Mouse (Mus musculus) neural tube, embryonic 11.5 days (tissue): Measurements from ENCODE around the gene Akap4. TPM values are rescaled to one million over a fixed set of nuclear protein-coding genes. Genes with fewer than 3 reads are reported as not detected.

Experiments
- ATAC-seq: fragments of 200-750 bp; cut with Nextera tagmentation; 2 replicates; pipeline ENCODE4 v1.8.0; 2017; ENCODE audit warnings: moderate number of reproducible peaks, mild to moderate bottlenecking, moderate TSS enrichment, moderate library complexity; ENCODE audit not compliant: insufficient read depth, low FRiP score, low TSS enrichment
- DNase-seq: peaks from one replicate; pipeline ENCODE4 v3.0.0-alpha.2; 2015; ENCODE audit warnings: low spot score
- H3K27ac ChIP-seq: fragments of 300-500 bp; sonication (generic); 2 replicates; pipeline ENCODE4 v1.5.1; 2014; ENCODE audit warnings: low read depth, mild to moderate bottlenecking, low read length
- H3K27me3 ChIP-seq: fragments of 300-500 bp; sonication (generic); 2 replicates; pipeline ENCODE4 v1.6.1; 2014; ENCODE audit warnings: mild to moderate bottlenecking, low read length, mixed read lengths; ENCODE audit not compliant: control insufficient read depth, insufficient read depth
- H3K36me3 ChIP-seq: fragments of 300-500 bp; sonication (generic); 2 replicates; pipeline ENCODE4 v1.6.1; 2014; ENCODE audit warnings: mild to moderate bottlenecking, low read length, moderate library complexity, mixed read lengths; ENCODE audit not compliant: control insufficient read depth, insufficient read depth
- H3K4me1 ChIP-seq: fragments of 300-500 bp; sonication (generic); 2 replicates; pipeline ENCODE4 v1.6.1; 2014; ENCODE audit warnings: low read length, mixed read lengths; ENCODE audit not compliant: control insufficient read depth, insufficient read depth
- H3K4me2 ChIP-seq: fragments of 300-500 bp; sonication (generic); 2 replicates; pipeline ENCODE4 v1.6.1; 2014; ENCODE audit warnings: low read depth, mild to moderate bottlenecking, moderate library complexity
- H3K4me3 ChIP-seq: fragments of 300-500 bp; sonication (generic); 2 replicates; pipeline ENCODE4 v1.5.1; 2014; ENCODE audit warnings: low read depth, low read length
- H3K9ac ChIP-seq: fragments of 300-500 bp; sonication (generic); 2 replicates; pipeline ENCODE4 v1.6.1; 2014; ENCODE audit warnings: mild to moderate bottlenecking, low read length
- H3K9me3 ChIP-seq: fragments of 300-500 bp; sonication (generic); 2 replicates; pipeline ENCODE4 v1.6.1; 2016; ENCODE audit warnings: low read length; ENCODE audit not compliant: control insufficient read depth
- WGBS: fragments of 180-500 bp; shearing (Covaris S2); extraction: QIAGEN DNeasy Blood & Tissue Kit; methylation state at CpG from one replicate; pipeline ENCODE4 v1.1.7; 2014; 5-methylcytosine and 5-hydroxymethylcytosine counted together
- polyA plus RNA-seq: library from polyadenylated mRNA; unstranded; fragments of >200 nt; fragmentation: Nextera tagmentation; extraction: Ambion mirVana; gene quantifications from 2 replicates; pipeline ENCODE4 v1.2.1, GENCODE M21; 2014

The Akap4 gene
- not detected in 2 replicates for polyA plus RNA-seq

- no peaks in the 10 kb centered on the region for H3K36me3 ChIP-seq
- DNase-seq, result no peak
- WGBS, result 88% methylated on average over 1 of the region's 1 CpGs
- no peak within 1 kb of the TSS for H3K27ac ChIP-seq
- H3K4me1 ChIP-seq, result no peaks in the 10 kb centered on the region
- H3K9ac ChIP-seq, result no peak within 1 kb of the TSS
- H3K4me2 ChIP-seq, result no peak within 1 kb of the TSS
- ATAC-seq, result no peak
- no peaks in the 10 kb centered on the region for H3K9me3 ChIP-seq
- H3K4me3 ChIP-seq, result no peak within 1 kb of the TSS
- no peaks in the 10 kb centered on the region for H3K27me3 ChIP-seq
Measured at GRCm38 (mm10) chrX:7067219-7067618, at the start of gene Akap4. TSS of gene Akap4 (plus strand) at chrX:7067519.

DNA sequence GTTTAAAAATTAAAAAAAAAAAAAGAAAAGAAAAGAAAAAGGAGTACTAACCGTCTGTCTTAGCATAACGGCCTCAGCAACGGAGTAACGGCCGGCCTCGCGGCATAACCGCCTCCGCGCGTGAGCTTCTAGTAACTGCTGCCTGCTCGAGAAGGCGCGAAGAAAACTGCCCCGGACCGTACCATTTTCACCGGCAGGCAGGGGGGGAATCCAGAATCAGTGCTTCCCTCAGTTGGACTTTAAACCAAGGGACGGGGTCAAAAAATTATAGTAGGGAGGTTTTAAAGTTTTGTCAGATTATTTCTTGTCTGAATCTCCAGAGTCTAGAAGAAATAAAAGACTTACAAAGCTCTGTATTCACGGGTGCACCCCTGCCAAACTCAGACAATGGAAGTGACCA, 25.8 kb upstream of the Akap4 start, which contains the start of gene Ccnb3:
Gene Ccnb3, minus strand, starts transcription at position 101 of the 400 bp plus-strand sequence.
- H3K27ac ChIP-seq, result no peak within 1 kb of the TSS
- 92% methylated on average over 19 of the region's 19 CpGs for WGBS
- H3K4me1 ChIP-seq, result no peaks in the 10 kb centered on the region
- H3K4me3 ChIP-seq, result no peak within 1 kb of the TSS
- H3K36me3 ChIP-seq, result no peaks in the 10 kb centered on the region
- no peak within 1 kb of the TSS for H3K4me2 ChIP-seq
- ATAC-seq (no peak), DNase-seq (no peak)
- no peak within 1 kb of the TSS for H3K9ac ChIP-seq
- H3K9me3 ChIP-seq, result no peaks in the 10 kb centered on the region
- no peaks in the 10 kb centered on the region for H3K27me3 ChIP-seq

DNA sequence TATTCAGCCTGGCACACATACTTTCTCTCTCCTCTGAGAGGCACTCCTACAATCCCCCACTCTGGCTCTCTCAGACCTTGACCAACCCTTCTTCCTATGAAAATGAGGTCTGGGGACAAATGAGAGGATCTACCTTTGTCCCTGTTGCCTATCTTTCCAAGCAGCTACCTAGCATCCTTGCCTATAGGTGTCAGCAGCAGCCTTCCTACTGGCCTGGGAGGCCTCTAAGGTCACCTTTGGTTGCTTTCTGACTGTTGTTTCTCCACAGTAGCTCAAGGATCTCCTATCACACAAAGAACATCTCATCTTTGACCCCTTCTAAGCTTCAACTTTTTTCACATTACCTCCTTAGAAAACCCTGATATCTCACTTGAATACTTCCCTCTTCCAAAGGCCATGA, 10.3 kb upstream of the Akap4 start:
- no peaks in the 10 kb centered on the region for H3K9me3 ChIP-seq
- H3K27ac ChIP-seq, result no peak overlapping the region
- H3K4me3 ChIP-seq, result no peak overlapping the region
- no peak overlapping the region for H3K9ac ChIP-seq
- H3K4me1 ChIP-seq, result no peaks in the 10 kb centered on the region
- DNase-seq (no peak), ATAC-seq (no peak)
- H3K27me3 ChIP-seq, result no peaks in the 10 kb centered on the region
- H3K36me3 ChIP-seq, result no peaks in the 10 kb centered on the region
- H3K4me2 ChIP-seq, result no peak overlapping the region

GRCm38 (mm10) chrX:7057634-7058033, 9.7 kb upstream of the Akap4 start:
- Histone ChIP-seq H3K36me3 (no peaks in the 10 kb centered on the region), H3K4me3 (no peak overlapping the region), H3K27ac (no peak overlapping the region), H3K4me2 (no peak overlapping the region), H3K9me3 (no peaks in the 10 kb centered on the region), H3K9ac (no peak overlapping the region), H3K27me3 (no peaks in the 10 kb centered on the region), H3K4me1 (no peaks in the 10 kb centered on the region)
- DNase-seq, result no peak
- no peak for ATAC-seq
- WGBS, result 90% methylated on average over 2 of the region's 2 CpGs

GRCm38 (mm10) chrX:7064109-7064508, 3.2 kb upstream of the Akap4 start:
- Histone ChIP-seq H3K4me1 (no peaks in the 10 kb centered on the region), H3K9ac (no peak overlapping the region), H3K4me3 (no peak overlapping the region), H3K27ac (no peak overlapping the region), H3K9me3 (no peaks in the 10 kb centered on the region), H3K27me3 (no peaks in the 10 kb centered on the region), H3K4me2 (no peak overlapping the region), H3K36me3 (no peaks in the 10 kb centered on the region)
- no peak for DNase-seq
- ATAC-seq, result no peak

DNA sequence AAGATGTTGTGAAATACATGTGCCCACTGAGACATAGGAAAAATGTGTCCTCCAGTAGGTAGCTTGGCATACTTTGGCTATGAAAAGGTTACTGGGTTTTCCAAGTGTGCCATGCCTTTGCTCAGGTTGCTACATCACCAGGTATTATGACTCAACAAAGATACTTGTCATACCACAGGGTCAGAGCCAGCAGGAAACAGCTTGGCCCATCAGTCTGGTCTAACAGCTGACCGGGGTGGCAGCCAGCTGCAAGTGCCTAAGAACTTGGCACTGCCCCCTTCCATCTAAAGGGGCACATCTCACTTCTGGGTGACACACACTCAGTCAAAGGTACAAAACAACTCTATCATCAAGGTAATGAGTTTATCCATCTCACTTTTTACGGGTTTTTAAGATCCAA, 683 bp downstream of the Akap4 start:
- WGBS, result 74% methylated on average over 2 of the region's 2 CpGs
- Histone ChIP-seq H3K4me2 (no peak overlapping the region), H3K27ac (no peak overlapping the region), H3K27me3 (no peaks in the 10 kb centered on the region), H3K9me3 (no peaks in the 10 kb centered on the region), H3K4me1 (no peaks in the 10 kb centered on the region), H3K36me3 (no peaks in the 10 kb centered on the region), H3K4me3 (no peak overlapping the region), H3K9ac (no peak overlapping the region)
- ATAC-seq, result no peak
- DNase-seq, result no peak

GRCm38 (mm10) chrX:7079820-7080429, 12.6 kb downstream of the Akap4 start:
- DNase-seq (no peak), ATAC-seq (no peak)
- no peaks in the 10 kb centered on the region for H3K4me1 ChIP-seq
- no peak overlapping the region for H3K9ac ChIP-seq
- H3K4me2 ChIP-seq, result no peak overlapping the region
- no peaks in the 10 kb centered on the region for H3K36me3 ChIP-seq
- no peak overlapping the region for H3K27ac ChIP-seq
- no peak overlapping the region for H3K4me3 ChIP-seq
- H3K9me3 ChIP-seq, result no peaks in the 10 kb centered on the region
- 90% methylated on average over 6 of the region's 6 CpGs for WGBS
- H3K27me3 ChIP-seq, result no peaks in the 10 kb centered on the region

DNA sequence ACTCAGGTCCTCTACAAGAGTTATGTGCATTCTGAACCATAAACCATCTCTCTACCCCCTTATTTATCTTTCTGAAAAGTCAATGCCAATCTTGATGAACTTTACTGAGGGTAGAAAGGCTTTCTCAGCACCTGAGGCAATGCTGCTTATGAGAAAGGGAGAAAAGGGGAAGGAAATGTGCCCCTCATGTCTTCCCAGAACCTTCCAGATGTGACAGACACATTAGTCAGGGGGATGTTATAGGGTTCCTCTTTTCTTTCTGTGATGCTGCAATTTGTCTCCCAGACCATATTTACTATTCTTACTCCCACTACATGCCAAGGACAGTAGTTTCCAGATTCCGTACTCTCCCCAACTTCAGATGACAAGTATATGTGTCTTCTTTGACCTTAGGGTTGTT, 18.6 kb downstream of the Akap4 start:
- no peak overlapping the region for H3K27ac ChIP-seq
- H3K36me3 ChIP-seq, result no peaks in the 10 kb centered on the region
- H3K4me3 ChIP-seq, result no peak overlapping the region
- 87% methylated on average over 1 of the region's 1 CpGs for WGBS
- H3K9ac ChIP-seq, result no peak overlapping the region
- no peaks in the 10 kb centered on the region for H3K27me3 ChIP-seq
- no peaks in the 10 kb centered on the region for H3K9me3 ChIP-seq
- ATAC-seq (no peak), DNase-seq (no peak)
- no peak overlapping the region for H3K4me2 ChIP-seq
- H3K4me1 ChIP-seq, result no peaks in the 10 kb centered on the region

DNA sequence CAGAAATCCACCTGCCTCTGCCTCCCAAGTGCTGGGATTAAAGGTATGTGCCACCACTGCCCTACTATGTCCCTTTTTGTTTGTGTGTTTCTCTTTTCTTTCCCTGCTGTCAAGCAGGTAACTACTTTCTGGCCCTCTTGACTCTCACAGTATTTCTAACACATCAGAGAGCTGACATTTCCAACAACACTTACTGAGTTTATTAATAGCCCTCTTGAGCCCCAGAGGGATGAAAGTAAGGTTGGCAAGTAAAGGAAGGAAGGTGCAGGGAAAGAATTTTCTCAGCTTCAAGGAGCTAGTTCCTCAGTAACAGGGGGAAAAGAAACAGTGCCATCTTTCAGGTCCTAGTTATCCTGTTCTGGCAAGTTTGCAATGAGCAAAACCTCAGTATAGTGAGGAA, 23.0 kb downstream of the Akap4 start:
- Histone ChIP-seq H3K9me3 (no peaks in the 10 kb centered on the region), H3K36me3 (no peaks in the 10 kb centered on the region), H3K27me3 (no peaks in the 10 kb centered on the region), H3K9ac (no peak overlapping the region), H3K4me3 (no peak overlapping the region), H3K4me2 (no peak overlapping the region), H3K4me1 (no peaks in the 10 kb centered on the region), H3K27ac (no peak overlapping the region)
- DNase-seq (no peak), ATAC-seq (no peak)
